Mouse (Mus musculus) erythroblast, embryonic 14.5 days (primary cell): Measurements from ENCODE around the gene Igsf8.

ENCODE experiments used
- GATA1 ChIP-seq: IDR thresholded peaks from 2 replicates; pipeline ENCODE4 v1.6.1; 2012; ENCODE audit warnings: low read length, inconsistent platforms, mixed read lengths
- TAL1 ChIP-seq: IDR thresholded peaks from 3 replicates; pipeline ENCODE4 v1.6.1; 2012; ENCODE audit warnings: low read length, inconsistent platforms, mixed read lengths

DNA sequence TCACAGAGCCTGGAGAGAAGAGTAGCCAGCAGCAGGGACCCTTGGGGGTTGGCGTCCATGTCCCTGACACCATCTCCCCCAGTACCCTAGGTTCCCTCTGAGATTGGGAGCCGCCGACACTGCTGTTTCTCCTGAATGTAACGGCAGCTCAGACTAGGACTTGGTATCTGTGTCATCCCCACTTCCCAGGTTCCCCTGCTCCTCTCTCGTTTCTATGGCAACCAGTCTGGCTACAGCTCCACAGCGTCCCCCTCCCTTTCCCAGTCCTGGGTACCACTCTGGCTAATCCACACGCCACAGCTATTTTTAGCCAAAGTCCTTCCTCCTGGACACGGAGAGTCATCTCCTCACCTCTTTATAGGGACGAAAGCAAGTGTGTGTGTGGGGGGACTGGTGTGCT is 67.7 kb downstream of the Igsf8 start, which contains the start of gene Kcnj9:
- TF ChIP-seq GATA1 (no peak), TAL1 (no peak)
